Mouse (Mus musculus) skeletal muscle tissue, postnatal 0 days (tissue): ENCODE measurements around the gene Fam217b. TPM values are rescaled to one million over a fixed set of nuclear protein-coding genes. Genes with fewer than 3 reads are reported as not detected.

ENCODE experiments used
- polyA plus RNA-seq: library from polyadenylated mRNA; unstranded; fragments of >200 nt; fragmentation: Nextera tagmentation; extraction: Ambion mirVana; gene quantifications from 2 replicates; pipeline ENCODE4 v1.2.1, GENCODE M21; 2015

Gene Fam217b
- 3.3 and 3.7 TPM in 2 replicates for polyA plus RNA-seq

GRCm38 (mm10) chr2:178414261-178415149, at the start of gene Fam217b, which contains the start of gene Ppp1r3d:
TSS of gene Fam217b (plus strand) at chr2:178414524.
TSS of gene Ppp1r3d (minus strand) at chr2:178414472.

GRCm38 (mm10) chr2:178407053-178407815, 7.1 kb upstream of the Fam217b start, which contains the start of gene Sycp2:
TSS of gene Sycp2 (minus strand) at chr2:178407685.

GRCm38 (mm10) chr2:178430231-178430630, 15.9 kb downstream of the Fam217b start, which contains the start of gene Cdh26:
TSS of gene Cdh26 (plus strand) at chr2:178430531.

Other genes starting within 250 kb of the Fam217b start
- gene Sycp2, start 6.8 kb upstream of the Fam217b start, polyA plus RNA-seq = 0.09 and 0.11 TPM in 2 replicates
- 18.0 and 19.4 TPM in 2 replicates for gene Ppp1r3d, start 52 bp upstream of the Fam217b start, polyA plus RNA-seq
- gene Cdh26, start 16.0 kb downstream of the Fam217b start, polyA plus RNA-seq = 0.15 and 0.17 TPM in 2 replicates